Mouse (Mus musculus) liver, postnatal 0 days (tissue): ENCODE results near the gene Sdc3. TPM values are rescaled to one million over a fixed set of nuclear protein-coding genes. Genes with fewer than 3 reads are reported as not detected.

Experiments used
- ATAC-seq: fragments of 200-750 bp; cut with Nextera tagmentation; 2 replicates; pipeline ENCODE4 v1.8.0; 2017; ENCODE audit warnings: mild to moderate bottlenecking, moderate library complexity
- DNase-seq: peaks from one replicate; pipeline ENCODE4 v3.0.0-alpha.2; 2016
- H3K27ac ChIP-seq: fragments of 300-500 bp; sonication (generic); 2 replicates; pipeline ENCODE4 v1.5.1; 2014; ENCODE audit warnings: antibody characterized with exemption, moderate library complexity, mild to moderate bottlenecking, low read depth
- H3K27me3 ChIP-seq: fragments of 300-500 bp; sonication (generic); 2 replicates; pipeline ENCODE4 v1.6.1; 2014; ENCODE audit warnings: low read length, control low read depth, mixed read lengths; ENCODE audit not compliant: insufficient read depth
- H3K36me3 ChIP-seq: fragments of 300-500 bp; sonication (generic); replicated peaks from 2 replicates; pipeline ENCODE4 v1.6.1; 2014; ENCODE audit warnings: mild to moderate bottlenecking, control low read depth, low read length, moderate library complexity, mixed read lengths; ENCODE audit not compliant: insufficient read depth
- H3K4me1 ChIP-seq: fragments of 300-500 bp; sonication (generic); 2 replicates; pipeline ENCODE4 v1.6.1; 2014; ENCODE audit warnings: antibody characterized with exemption, mild to moderate bottlenecking, control low read depth; ENCODE audit not compliant: insufficient read depth
- H3K4me2 ChIP-seq: fragments of 300-500 bp; sonication (generic); 2 replicates; pipeline ENCODE4 v1.6.1; 2014; ENCODE audit warnings: low read depth, mild to moderate bottlenecking, low read length, moderate library complexity, mixed read lengths
- H3K4me3 ChIP-seq: fragments of 300-500 bp; sonication (generic); 2 replicates; pipeline ENCODE4 v1.5.1; 2014; ENCODE audit warnings: low read depth, low read length
- H3K9ac ChIP-seq: fragments of 300-500 bp; sonication (generic); replicated peaks from 2 replicates; pipeline ENCODE4 v1.6.1; 2014; ENCODE audit warnings: mild to moderate bottlenecking, moderate library complexity
- H3K9me3 ChIP-seq: fragments of 300-500 bp; sonication (generic); 2 replicates; pipeline ENCODE4 v1.6.1; 2016; ENCODE audit warnings: mild to moderate bottlenecking, control low read depth, low read length, mixed read lengths
- CTCF ChIP-seq: sonication (generic); IDR thresholded peaks from 2 replicates; pipeline ENCODE4 v1.5.1; 2016; ENCODE audit warnings: antibody characterized with exemption, low read depth
- EP300 ChIP-seq: IDR thresholded peaks from 2 replicates; pipeline ENCODE4 v1.6.1; 2016; ENCODE audit warnings: antibody characterized with exemption, low read depth, mild to moderate bottlenecking
- WGBS: fragments of 180-500 bp; shearing (Covaris S2); extraction: QIAGEN DNeasy Blood & Tissue Kit; methylation state at CpG from one replicate; pipeline ENCODE4 v1.1.7; 2014; ENCODE audit not compliant: insufficient replicate concordance; 5-methylcytosine and 5-hydroxymethylcytosine counted together
- polyA plus RNA-seq: library from polyadenylated mRNA; unstranded; fragments of >200 nt; fragmentation: Nextera tagmentation; extraction: Ambion mirVana; gene quantifications from 2 replicates; pipeline ENCODE4 v1.2.1, GENCODE M21; 2015

The Sdc3 gene
- polyA plus RNA-seq, 1 experiment from 2014 or later: 8.7 TPM

- H3K4me2 ChIP-seq: no peak overlapping the region
- peaks cover 20% of the 10 kb centered on the region; the same call in 1 of the 2 replicates for H3K27me3 ChIP-seq
- no peak overlapping the region for H3K4me3 ChIP-seq
- H3K9me3 ChIP-seq: no peaks in the 10 kb centered on the region
- DNase-seq (no peak), ATAC-seq (no peak)
- no peak overlapping the region for H3K9ac ChIP-seq
- H3K4me1 ChIP-seq: no peaks in the 10 kb centered on the region
- WGBS: 63% methylated on average over 5 of the region's 5 CpGs
- TF ChIP-seq CTCF: no peak
- TF ChIP-seq EP300: no peak
- H3K36me3 ChIP-seq: no peaks in the 10 kb centered on the region
- H3K27ac ChIP-seq: no peak overlapping the region
Observed at GRCm38 (mm10) chr4:130862538-130862937, 70.2 kb downstream of the Sdc3 start.

- Histone ChIP-seq H3K4me1 (no peaks in the 10 kb centered on the region), H3K9me3 (no peaks in the 10 kb centered on the region), H3K9ac (no peak overlapping the region), H3K27me3 (peaks cover 20% of the 10 kb centered on the region; the same call in 1 of the 2 replicates), H3K36me3 (no peaks in the 10 kb centered on the region), H3K4me2 (no peak overlapping the region), H3K27ac (no peak overlapping the region), H3K4me3 (no peak overlapping the region)
- DNase-seq (no peak), ATAC-seq (no peak)
- no peak for TF ChIP-seq EP300
- TF ChIP-seq CTCF: no peak
- WGBS: 47% methylated on average over 5 of the region's 9 CpGs
Observed at GRCm38 (mm10) chr4:130865460-130865859, 73.1 kb downstream of the Sdc3 start.

- no peak for TF ChIP-seq EP300
- TF ChIP-seq CTCF: no peak
- Histone ChIP-seq H3K27me3 (peaks cover 18% of the 10 kb centered on the region; the same call in 1 of the 2 replicates), H3K36me3 (no peaks in the 10 kb centered on the region), H3K4me2 (no peak overlapping the region), H3K9ac (no peak overlapping the region), H3K4me3 (no peak overlapping the region), H3K9me3 (no peaks in the 10 kb centered on the region), H3K27ac (no peak overlapping the region), H3K4me1 (no peaks in the 10 kb centered on the region)
- no peak for ATAC-seq
- no peak for DNase-seq
- 45% methylated on average over 8 of the region's 8 CpGs for WGBS
Observed at GRCm38 (mm10) chr4:130865901-130866371, 73.6 kb downstream of the Sdc3 start.

- no peaks in the 10 kb centered on the region for H3K9me3 ChIP-seq
- 46% methylated on average over 6 of the region's 6 CpGs for WGBS
Observed at GRCm38 (mm10) chr4:130867940-130868339, 75.6 kb downstream of the Sdc3 start.

GRCm38 (mm10) chr4:130868803-130869202 is 76.5 kb downstream of the Sdc3 start:
- no peak for ATAC-seq
- Histone ChIP-seq H3K36me3 (no peaks in the 10 kb centered on the region), H3K27ac (no peak overlapping the region), H3K4me1 (no peaks in the 10 kb centered on the region), H3K4me2 (no peak overlapping the region), H3K4me3 (no peak overlapping the region), H3K9me3 (no peaks in the 10 kb centered on the region), H3K9ac (no peak overlapping the region), H3K27me3 (peaks cover 4% of the 10 kb centered on the region; the same call in 1 of the 2 replicates)
- 42% methylated on average over 5 of the region's 5 CpGs for WGBS
- no peak for DNase-seq
- TF ChIP-seq EP300: no peak
- TF ChIP-seq CTCF: no peak

More at GRCm38 (mm10) chr4:130867940-130868339, 75.6 kb downstream of the Sdc3 start:
- TF ChIP-seq EP300: no peak
- TF ChIP-seq CTCF: no peak
- Histone ChIP-seq H3K4me2 (no peak overlapping the region), H3K9ac (no peak overlapping the region), H3K36me3 (no peaks in the 10 kb centered on the region), H3K27me3 (peaks cover 4% of the 10 kb centered on the region; the same call in 1 of the 2 replicates), H3K4me1 (no peaks in the 10 kb centered on the region), H3K4me3 (no peak overlapping the region), H3K27ac (no peak overlapping the region)
- ATAC-seq (no peak), DNase-seq (no peak)

- H3K4me1 ChIP-seq: no peaks in the 10 kb centered on the region
- WGBS: 59% methylated on average over 11 of the region's 11 CpGs
- H3K4me3 ChIP-seq: no peak overlapping the region
- H3K27ac ChIP-seq: no peak overlapping the region
- TF ChIP-seq EP300: no peak
- TF ChIP-seq CTCF: no peak
- DNase-seq (no peak), ATAC-seq (no peak)
- H3K27me3 ChIP-seq: peaks cover 7% of the 10 kb centered on the region; the same call in 1 of the 2 replicates
- H3K4me2 ChIP-seq: no peak overlapping the region
- no peak overlapping the region for H3K9ac ChIP-seq
- H3K9me3 ChIP-seq: no peaks in the 10 kb centered on the region
- H3K36me3 ChIP-seq: no peaks in the 10 kb centered on the region
Observed at GRCm38 (mm10) chr4:130872414-130872813, 80.1 kb downstream of the Sdc3 start.
